Mouse (Mus musculus): Measurements from ENCODE around the gene Sdk1. TPM values are rescaled to one million over a fixed set of nuclear protein-coding genes. Genes with fewer than 3 reads are reported as not detected.

Sdk1 gene
- polyA plus RNA-seq, 1 experiment from 2014 or later: 1.9 TPM

- no peak overlapping the region for H3K4me3 ChIP-seq
- H3K27me3 ChIP-seq: no peaks in the 10 kb centered on the region
- H3K27ac ChIP-seq: no peak overlapping the region
- H3K4me1 ChIP-seq: no peaks in the 10 kb centered on the region
- 56% methylated on average over 6 of the region's 6 CpGs for WGBS
- H3K4me2 ChIP-seq: no peak overlapping the region
- H3K9me3 ChIP-seq: no peaks in the 10 kb centered on the region
- no peak for ATAC-seq (ENCODE audit: insufficient number of reproducible peaks, low FRiP score, low TSS enrichment, low read depth)
- H3K9ac ChIP-seq: no peak overlapping the region
- no peaks in the 10 kb centered on the region for H3K36me3 ChIP-seq
Measured at GRCm38 (mm10) chr5:142262060-142262459, 1020.8 kb downstream of the Sdk1 start.

Other genes starting within 250 kb of the Sdk1 start
- gene Card11, start 240.9 kb upstream of the Sdk1 start, polyA plus RNA-seq (2015; fragmentation: Nextera tagmentation; extraction: Ambion mirVana): 0.25 and 0.40 TPM in 2 replicates

Measured in limb, embryonic 15.5 days (tissue).